Mouse (Mus musculus) hindbrain, embryonic 15.5 days (tissue): ENCODE data around the gene 4931440F15Rik. TPM values are rescaled to one million over a fixed set of nuclear protein-coding genes. Genes with fewer than 3 reads are reported as not detected.
A peak's percentile ranks its signal among the peaks of the same experiment; 100 is the strongest.
"Not testable (repeated sequence)": the region's sequence is repeated elsewhere in the genome, so short reads cannot be mapped to it uniquely, and the experiment has no call there.

Experiments
- ATAC-seq: fragments of 200-750 bp; cut with Nextera tagmentation; 2 replicates; pipeline ENCODE4 v1.8.0; 2017; ENCODE audit warnings: low read depth, moderate number of reproducible peaks, moderate TSS enrichment; ENCODE audit not compliant: low FRiP score
- H3K27ac ChIP-seq: fragments of 300-500 bp; sonication (generic); replicated peaks from 2 replicates; pipeline ENCODE4 v1.5.1; 2015; ENCODE audit warnings: mild to moderate bottlenecking, inconsistent platforms
- H3K27me3 ChIP-seq: fragments of 300-500 bp; sonication (generic); 2 replicates; pipeline ENCODE4 v1.6.1; 2015; ENCODE audit warnings: control low read depth, inconsistent platforms
- H3K36me3 ChIP-seq: fragments of 300-500 bp; sonication (generic); 2 replicates; pipeline ENCODE4 v1.6.1; 2015; ENCODE audit warnings: control low read depth, inconsistent platforms
- H3K4me1 ChIP-seq: fragments of 300-500 bp; sonication (generic); replicated peaks from 2 replicates; pipeline ENCODE4 v1.6.1; 2015; ENCODE audit warnings: control low read depth, inconsistent platforms
- H3K4me2 ChIP-seq: fragments of 300-500 bp; sonication (generic); 2 replicates; pipeline ENCODE4 v1.6.1; 2015; ENCODE audit warnings: moderate library complexity, mild to moderate bottlenecking, inconsistent platforms
- H3K4me3 ChIP-seq: fragments of 300-500 bp; sonication (generic); 2 replicates; pipeline ENCODE4 v1.5.1; 2015; ENCODE audit warnings: mild to moderate bottlenecking, inconsistent platforms
- H3K9ac ChIP-seq: fragments of 300-500 bp; sonication (generic); 2 replicates; pipeline ENCODE4 v1.6.1; 2015; ENCODE audit warnings: inconsistent platforms
- H3K9me3 ChIP-seq: fragments of 300-500 bp; sonication (generic); 2 replicates; pipeline ENCODE4 v1.6.1; 2016; ENCODE audit warnings: control low read depth, inconsistent platforms
- WGBS: fragments of 180-500 bp; shearing (Covaris S2); methylation state at CpG from one replicate; pipeline ENCODE4 v1.1.7; 2015; 5-methylcytosine and 5-hydroxymethylcytosine counted together
- polyA plus RNA-seq: library from polyadenylated mRNA; unstranded; fragments of >200 nt; fragmentation: Nextera tagmentation; extraction: Ambion mirVana; gene quantifications from 2 replicates; pipeline ENCODE4 v1.2.1, GENCODE M21; 2015

4931440F15Rik gene
- polyA plus RNA-seq: 0.60 and 0.77 TPM in 2 replicates

DNA sequence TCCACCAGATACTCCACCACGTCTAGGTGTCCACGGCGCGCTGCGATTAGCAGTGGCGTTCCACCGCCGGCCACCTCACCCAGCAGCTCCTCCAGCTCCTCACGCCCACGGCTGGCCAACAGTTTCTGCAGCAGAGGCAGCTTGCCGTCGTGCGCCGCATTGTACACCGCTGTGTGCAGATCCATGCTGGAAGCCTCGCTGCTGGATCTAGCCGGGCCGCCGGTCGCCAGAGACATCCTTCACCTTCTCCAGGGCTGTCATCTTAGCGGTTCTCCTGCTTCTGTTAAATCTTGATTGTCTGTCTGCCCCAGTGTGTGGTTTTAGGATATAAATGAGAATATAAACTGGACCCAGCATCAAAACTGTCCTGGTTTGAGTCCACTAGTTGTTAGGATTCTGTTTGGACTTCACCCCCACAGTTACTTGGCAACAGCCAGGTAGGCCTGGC, at the start of gene 4931440F15Rik:
Gene 4931440F15Rik (minus strand): TSS at position 398 of the 448 bp plus-strand sequence.
- H3K4me3 ChIP-seq, H3K27ac ChIP-seq, H3K36me3 ChIP-seq, H3K9ac ChIP-seq, H3K4me1 ChIP-seq, H3K27me3 ChIP-seq, H3K9me3 ChIP-seq: not testable (repeated sequence)
- peak; percentile 56; the same call in 1 of the 2 replicates for ATAC-seq
- peak within 1 kb of the TSS; percentile 39 for H3K4me2 ChIP-seq
- 45% methylated on average over 21 of the region's 21 CpGs for WGBS

GRCm38 (mm10) chr11:29874781-29875180, 49.3 kb upstream of the 4931440F15Rik start:
- not testable (repeated sequence) for ATAC-seq

GRCm38 (mm10) chr11:29870174-29870573, 44.7 kb upstream of the 4931440F15Rik start:
- Histone ChIP-seq H3K27ac (no peak overlapping the region), H3K36me3 (no peaks in the 10 kb centered on the region), H3K9me3 (no peaks in the 10 kb centered on the region), H3K27me3 (no peaks in the 10 kb centered on the region), H3K4me3 (no peak overlapping the region), H3K4me2 (no peak overlapping the region), H3K4me1 (no peaks in the 10 kb centered on the region), H3K9ac (no peak overlapping the region)
- 97% methylated on average over 2 of the region's 2 CpGs for WGBS
- ATAC-seq: no peak

More at GRCm38 (mm10) chr11:29874781-29875180, 49.3 kb upstream of the 4931440F15Rik start:
- 92% methylated on average over 1 of the region's 1 CpGs for WGBS
- not testable (repeated sequence) for H3K27ac ChIP-seq, H3K4me1 ChIP-seq, H3K27me3 ChIP-seq, H3K9me3 ChIP-seq, H3K36me3 ChIP-seq, H3K4me2 ChIP-seq, H3K9ac ChIP-seq, H3K4me3 ChIP-seq

GRCm38 (mm10) chr11:29864269-29864668, 38.8 kb upstream of the 4931440F15Rik start:
- Histone ChIP-seq H3K4me3 (no peak overlapping the region), H3K4me2 (no peak overlapping the region), H3K9ac (no peak overlapping the region), H3K9me3 (no peaks in the 10 kb centered on the region), H3K27ac (no peak overlapping the region), H3K36me3 (no peaks in the 10 kb centered on the region), H3K27me3 (no peaks in the 10 kb centered on the region), H3K4me1 (no peaks in the 10 kb centered on the region)
- ATAC-seq: no peak

DNA sequence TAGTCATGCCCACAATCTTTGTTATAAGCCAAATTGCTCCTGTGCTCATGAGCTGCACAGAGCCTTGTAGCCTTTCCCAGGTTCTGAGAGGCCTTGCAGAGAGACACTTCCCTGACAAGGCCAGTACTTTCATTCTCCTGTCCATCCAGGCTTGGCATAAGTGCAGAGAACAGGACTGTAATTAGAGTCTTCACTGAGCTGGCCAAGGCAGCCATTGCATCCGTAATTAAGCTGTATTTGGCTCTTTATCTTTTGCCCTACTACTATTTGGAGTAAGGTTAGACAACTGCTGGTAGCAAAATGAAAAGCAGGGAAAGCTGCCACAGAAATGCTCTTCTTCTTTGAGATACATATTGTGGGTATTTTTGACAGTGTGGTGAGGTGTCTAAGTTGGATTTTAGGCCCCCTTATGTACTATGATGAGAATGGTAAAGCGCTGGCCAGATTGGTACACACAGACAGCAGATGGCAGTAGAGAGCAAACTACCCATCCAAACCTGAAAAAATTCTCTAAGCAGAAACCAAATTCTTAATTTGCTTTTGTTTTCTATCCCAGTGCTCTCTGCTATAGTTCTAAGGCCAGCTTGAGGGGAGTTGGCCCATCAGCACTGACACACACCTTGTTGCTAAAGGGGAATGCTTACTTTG, 36.4 kb upstream of the 4931440F15Rik start:
- ATAC-seq: no peak
- no peak overlapping the region for H3K9ac ChIP-seq
- H3K27me3 ChIP-seq: no peaks in the 10 kb centered on the region
- no peak overlapping the region for H3K4me2 ChIP-seq
- H3K36me3 ChIP-seq: no peaks in the 10 kb centered on the region
- H3K4me1 ChIP-seq: no peaks in the 10 kb centered on the region
- H3K4me3 ChIP-seq: no peak overlapping the region
- 42% methylated on average over 2 of the region's 2 CpGs for WGBS
- H3K9me3 ChIP-seq: no peaks in the 10 kb centered on the region
- H3K27ac ChIP-seq: no peak overlapping the region

DNA sequence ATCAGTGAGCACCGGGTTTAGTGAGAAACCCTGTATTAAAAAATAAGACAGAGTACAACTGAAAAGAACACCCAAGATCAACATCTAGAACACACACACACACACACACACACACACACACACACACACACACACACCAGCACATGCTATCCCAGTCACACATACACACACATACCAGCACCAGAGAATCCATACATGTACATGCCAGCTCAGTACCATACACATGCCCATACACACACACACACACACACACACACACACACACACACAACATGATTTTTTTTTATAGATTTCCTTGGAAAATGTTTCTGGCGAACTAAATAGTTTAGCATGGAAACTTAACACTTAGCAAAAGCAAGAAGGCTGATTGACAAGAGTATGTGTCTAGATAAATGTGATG, 35.6 kb upstream of the 4931440F15Rik start:
- no peaks in the 10 kb centered on the region for H3K4me1 ChIP-seq
- no peak overlapping the region for H3K4me3 ChIP-seq
- H3K27ac ChIP-seq: no peak overlapping the region
- H3K27me3 ChIP-seq: no peaks in the 10 kb centered on the region
- no peak for ATAC-seq
- no peak overlapping the region for H3K9ac ChIP-seq
- no peaks in the 10 kb centered on the region for H3K9me3 ChIP-seq
- WGBS: 68% methylated on average over 2 of the region's 2 CpGs
- H3K4me2 ChIP-seq: no peak overlapping the region
- H3K36me3 ChIP-seq: no peaks in the 10 kb centered on the region

GRCm38 (mm10) chr11:29840606-29841227, 15.2 kb upstream of the 4931440F15Rik start:
- no peaks in the 10 kb centered on the region for H3K27me3 ChIP-seq
- H3K27ac ChIP-seq: no peak overlapping the region
- H3K4me1 ChIP-seq: no peaks in the 10 kb centered on the region
- H3K36me3 ChIP-seq: no peaks in the 10 kb centered on the region
- H3K4me3 ChIP-seq: no peak overlapping the region
- H3K9ac ChIP-seq: no peak overlapping the region
- WGBS: 93% methylated on average over 3 of the region's 3 CpGs
- ATAC-seq: no peak
- H3K4me2 ChIP-seq: no peak overlapping the region
- no peaks in the 10 kb centered on the region for H3K9me3 ChIP-seq

GRCm38 (mm10) chr11:29839781-29840180, 14.3 kb upstream of the 4931440F15Rik start:
- no peaks in the 10 kb centered on the region for H3K4me1 ChIP-seq
- H3K4me3 ChIP-seq: no peak overlapping the region
- no peaks in the 10 kb centered on the region for H3K9me3 ChIP-seq
- H3K27me3 ChIP-seq: no peaks in the 10 kb centered on the region
- WGBS: 70% methylated on average over 3 of the region's 3 CpGs
- ATAC-seq: no peak
- H3K36me3 ChIP-seq: no peaks in the 10 kb centered on the region
- no peak overlapping the region for H3K4me2 ChIP-seq
- H3K27ac ChIP-seq: no peak overlapping the region
- H3K9ac ChIP-seq: no peak overlapping the region

DNA sequence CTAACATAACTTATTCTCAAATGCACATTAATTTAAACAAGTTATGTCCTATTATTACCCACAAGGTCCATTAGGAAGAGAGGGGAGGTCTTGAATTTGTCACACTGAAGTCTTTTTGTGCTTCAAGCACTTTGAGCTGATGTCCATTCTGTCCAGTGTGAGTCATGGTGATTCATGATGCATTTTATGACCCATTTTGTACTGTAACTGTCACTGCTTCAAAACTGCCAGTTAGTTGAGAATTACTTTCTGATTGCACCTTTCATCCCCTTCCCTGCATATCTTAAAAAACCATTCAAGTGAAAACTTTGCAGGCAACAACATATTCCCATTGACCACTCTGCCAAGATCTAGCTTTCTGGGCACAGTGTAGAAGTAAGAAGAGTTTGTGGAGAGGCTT, 11.6 kb upstream of the 4931440F15Rik start:
- H3K9ac ChIP-seq: no peak overlapping the region
- H3K4me2 ChIP-seq: no peak overlapping the region
- H3K9me3 ChIP-seq: no peaks in the 10 kb centered on the region
- no peak overlapping the region for H3K4me3 ChIP-seq
- no peak overlapping the region for H3K27ac ChIP-seq
- H3K4me1 ChIP-seq: no peaks in the 10 kb centered on the region
- H3K36me3 ChIP-seq: no peaks in the 10 kb centered on the region
- no peaks in the 10 kb centered on the region for H3K27me3 ChIP-seq
- ATAC-seq: no peak

DNA sequence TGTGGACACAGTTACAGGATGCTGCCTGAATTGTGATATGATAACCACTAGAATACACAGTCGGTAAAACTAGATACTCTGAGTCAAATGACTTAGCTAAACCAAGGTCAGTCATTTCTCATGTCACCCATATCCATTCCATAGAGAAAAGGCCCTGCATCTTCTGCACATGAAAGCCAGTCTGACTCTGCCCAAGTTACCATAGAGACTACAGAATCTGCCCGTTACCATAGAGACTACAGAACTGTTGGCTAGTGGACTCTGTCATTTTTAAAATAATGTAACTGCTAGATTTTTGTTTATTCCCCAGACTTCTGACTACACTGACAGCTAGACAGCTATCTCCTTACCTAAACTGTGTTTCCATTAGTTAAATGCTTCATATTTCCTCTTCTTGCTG, 2.3 kb upstream of the 4931440F15Rik start:
- Histone ChIP-seq H3K27ac (no peak overlapping the region), H3K4me2 (no peak overlapping the region), H3K9ac (no peak overlapping the region), H3K4me3 (no peak overlapping the region), H3K36me3 (no peaks in the 10 kb centered on the region), H3K4me1 (no peaks in the 10 kb centered on the region), H3K9me3 (no peaks in the 10 kb centered on the region), H3K27me3 (no peaks in the 10 kb centered on the region)
- no peak for ATAC-seq
- 74% methylated on average over 2 of the region's 2 CpGs for WGBS

DNA sequence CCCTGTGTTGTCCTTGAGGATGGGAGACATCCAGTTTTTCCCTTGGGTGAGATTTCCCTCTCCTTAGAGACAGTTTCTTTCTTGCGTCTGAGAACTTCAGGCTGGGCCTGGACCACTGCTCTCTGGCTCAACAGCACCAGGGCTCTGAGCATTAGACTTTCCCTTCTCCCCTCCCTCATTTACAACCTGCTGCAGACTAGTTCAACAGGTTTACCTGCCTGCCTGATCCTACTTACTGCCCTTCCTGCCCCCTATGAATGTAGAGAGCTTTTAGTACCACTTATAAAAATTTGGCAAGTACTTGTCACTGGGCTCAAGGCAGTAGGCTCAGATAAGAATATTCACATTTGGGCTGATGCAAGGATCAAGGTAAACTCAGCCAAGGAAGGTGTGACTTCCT, 533 bp upstream of the 4931440F15Rik start:
- Histone ChIP-seq H3K4me2 (no peak overlapping the region), H3K36me3 (no peaks in the 10 kb centered on the region), H3K27me3 (no peaks in the 10 kb centered on the region), H3K27ac (no peak overlapping the region), H3K4me3 (no peak overlapping the region), H3K9ac (no peak overlapping the region), H3K4me1 (no peaks in the 10 kb centered on the region), H3K9me3 (no peaks in the 10 kb centered on the region)
- no peak for ATAC-seq
- 89% methylated on average over 1 of the region's 1 CpGs for WGBS

DNA sequence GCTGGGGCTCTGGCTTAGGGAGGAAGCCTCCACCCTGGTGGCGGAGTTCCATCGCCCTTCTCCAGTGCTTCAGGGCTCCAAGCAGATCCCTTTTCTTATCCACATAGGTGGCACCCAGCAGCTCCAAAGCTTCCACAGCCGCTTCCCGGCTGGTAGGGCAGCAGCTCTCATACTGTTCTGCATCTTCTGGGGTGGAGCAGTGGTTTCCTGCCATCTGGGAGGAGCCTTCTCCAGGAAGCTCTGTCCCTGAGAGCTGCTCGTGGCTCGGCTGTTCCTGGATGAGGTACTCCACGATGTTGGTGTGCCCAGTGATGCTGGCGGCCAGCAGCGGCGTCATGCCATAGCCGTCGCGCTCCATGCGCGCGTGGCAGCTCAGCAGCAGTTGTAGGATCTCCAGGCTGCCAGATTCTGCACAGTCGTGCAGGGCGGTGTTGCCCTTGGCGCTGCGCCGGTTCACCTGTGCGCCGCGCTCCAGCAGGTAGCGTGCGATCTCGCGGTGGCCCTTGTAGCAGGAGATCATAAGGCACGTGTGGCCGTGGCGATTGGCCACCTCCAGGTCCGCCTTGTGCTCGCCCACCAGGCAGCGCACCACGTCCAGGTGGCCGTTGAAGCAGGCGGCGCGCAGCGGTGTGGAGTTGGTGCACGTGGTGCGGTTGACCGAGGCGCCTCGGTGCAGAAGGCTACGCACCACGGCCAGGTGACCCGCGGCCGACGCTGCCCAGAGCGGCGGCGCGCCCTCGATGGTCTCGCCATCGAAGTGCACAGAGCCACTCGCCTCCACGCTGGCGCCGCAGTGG, 796 bp downstream of the 4931440F15Rik start:
- H3K36me3 ChIP-seq, H3K4me1 ChIP-seq, H3K27ac ChIP-seq, H3K27me3 ChIP-seq, H3K9ac ChIP-seq, H3K4me3 ChIP-seq, H3K9me3 ChIP-seq: not testable (repeated sequence)
- peak; percentile 31; the same call in 1 of the 2 replicates for ATAC-seq
- H3K4me2 ChIP-seq: peak overlapping the region; percentile 39
- WGBS: 19% methylated on average over 58 of the region's 62 CpGs
